Mouse (Mus musculus) kidney, embryonic 14.5 days (tissue): ENCODE results near the gene Cartpt. TPM values are rescaled to one million over a fixed set of nuclear protein-coding genes. Genes with fewer than 3 reads are reported as not detected.
"Not testable (repeated sequence)": the region's sequence is repeated elsewhere in the genome, so short reads cannot be mapped to it uniquely, and the experiment has no call there.

Experiments used
- ATAC-seq: fragments of 200-750 bp; cut with Nextera tagmentation; 2 replicates; pipeline ENCODE4 v1.8.0; 2017; ENCODE audit warnings: moderate number of reproducible peaks, mild to moderate bottlenecking, moderate TSS enrichment, moderate library complexity; ENCODE audit not compliant: low FRiP score, low TSS enrichment
- H3K27ac ChIP-seq: fragments of 300-500 bp; sonication (generic); 2 replicates; pipeline ENCODE4 v1.5.1; 2014; ENCODE audit warnings: low read depth, mild to moderate bottlenecking, low read length, moderate library complexity, mixed read lengths
- H3K27me3 ChIP-seq: fragments of 300-500 bp; sonication (generic); 2 replicates; pipeline ENCODE4 v1.6.1; 2014; ENCODE audit warnings: mild to moderate bottlenecking, low read length; ENCODE audit not compliant: control insufficient read depth, insufficient read depth
- H3K36me3 ChIP-seq: fragments of 300-500 bp; sonication (generic); 2 replicates; pipeline ENCODE4 v1.6.1; 2014; ENCODE audit warnings: low read length, mixed read lengths; ENCODE audit not compliant: control insufficient read depth, insufficient read depth
- H3K4me1 ChIP-seq: fragments of 300-500 bp; sonication (generic); 2 replicates; pipeline ENCODE4 v1.6.1; 2014; ENCODE audit warnings: low read length, mixed read lengths; ENCODE audit not compliant: control insufficient read depth, insufficient read depth
- H3K4me2 ChIP-seq: fragments of 300-500 bp; sonication (generic); replicated peaks from 2 replicates; pipeline ENCODE4 v1.6.1; 2014; ENCODE audit warnings: low read depth, mild to moderate bottlenecking, low read length
- H3K4me3 ChIP-seq: fragments of 300-500 bp; sonication (generic); 2 replicates; pipeline ENCODE4 v1.5.1; 2014; ENCODE audit warnings: mild to moderate bottlenecking, low read length
- H3K9ac ChIP-seq: fragments of 300-500 bp; sonication (generic); 2 replicates; pipeline ENCODE4 v1.6.1; 2014; ENCODE audit warnings: low read depth, mild to moderate bottlenecking, low read length, moderate library complexity
- H3K9me3 ChIP-seq: fragments of 300-500 bp; sonication (generic); 2 replicates; pipeline ENCODE4 v1.6.1; 2016; ENCODE audit warnings: low read length; ENCODE audit not compliant: control insufficient read depth
- WGBS: fragments of 180-500 bp; shearing (Covaris S2); extraction: QIAGEN DNeasy Blood & Tissue Kit; methylation state at CpG from one replicate; pipeline ENCODE4 v1.1.7; 2014; 5-methylcytosine and 5-hydroxymethylcytosine counted together
- polyA plus RNA-seq: library from polyadenylated mRNA; unstranded; fragments of >200 nt; fragmentation: Nextera tagmentation; extraction: Ambion mirVana; gene quantifications from 2 replicates; pipeline ENCODE4 v1.2.1, GENCODE M21; 2014

The Cartpt gene
- polyA plus RNA-seq, 1 experiment from 2014 or later: 0.27 TPM

DNA sequence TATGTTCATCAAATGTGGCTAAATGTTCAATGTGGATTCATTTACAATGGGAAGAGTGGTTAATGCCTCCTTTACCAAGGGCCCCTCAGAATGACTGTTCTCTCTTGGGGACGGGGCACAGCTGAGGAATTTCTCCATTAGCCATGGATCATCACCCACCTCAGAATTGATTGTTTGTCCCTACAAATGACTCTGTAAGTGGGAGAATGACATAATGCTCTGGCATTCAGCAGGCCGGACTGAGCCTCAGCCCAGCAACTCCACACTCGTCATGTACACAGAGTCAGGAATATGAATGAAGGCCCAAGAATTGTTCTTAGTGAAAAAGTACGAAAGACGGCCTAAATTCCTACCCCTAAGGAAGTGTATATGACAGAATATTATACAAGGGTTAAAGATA, 25.4 kb upstream of the Cartpt start:
- Histone ChIP-seq H3K4me1 (no peaks in the 10 kb centered on the region), H3K4me3 (no peak overlapping the region), H3K9me3 (no peaks in the 10 kb centered on the region), H3K27me3 (no peaks in the 10 kb centered on the region), H3K36me3 (no peaks in the 10 kb centered on the region), H3K9ac (no peak overlapping the region), H3K27ac (no peak overlapping the region), H3K4me2 (no peak overlapping the region)
- 64% methylated on average over 5 of the region's 5 CpGs for WGBS
- no peak for ATAC-seq

DNA sequence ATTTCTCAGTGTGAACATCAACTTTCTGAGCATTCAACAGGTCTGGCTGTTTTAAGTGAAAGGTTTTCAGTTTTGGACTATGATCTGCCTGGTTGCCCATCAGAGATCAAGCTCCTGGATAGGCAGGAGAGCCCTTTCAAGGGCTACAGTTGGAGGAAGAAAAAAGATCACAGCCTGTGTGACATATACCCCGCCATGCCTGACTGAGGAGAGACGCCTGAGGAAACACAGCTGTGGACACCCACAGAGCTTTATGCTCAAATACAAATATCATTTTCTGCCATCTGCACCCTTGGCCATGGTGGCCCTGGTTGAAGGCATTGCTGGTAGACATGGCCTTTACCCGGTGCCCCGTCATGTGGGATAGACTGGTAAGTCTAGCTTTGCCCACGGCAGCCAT, 14.7 kb upstream of the Cartpt start:
- no peak overlapping the region for H3K4me2 ChIP-seq
- H3K36me3 ChIP-seq: no peaks in the 10 kb centered on the region
- H3K4me1 ChIP-seq: peaks cover 8% of the 10 kb centered on the region; the same call in 1 of the 2 replicates
- H3K27me3 ChIP-seq: no peaks in the 10 kb centered on the region
- H3K4me3 ChIP-seq: no peak overlapping the region
- H3K9ac ChIP-seq: no peak overlapping the region
- H3K9me3 ChIP-seq: no peaks in the 10 kb centered on the region
- H3K27ac ChIP-seq: no peak overlapping the region
- ATAC-seq: 0 out of 2 replicates have a peak, but pooled peaks have one; percentile 35
- WGBS: 51% methylated on average over 5 of the region's 5 CpGs

DNA sequence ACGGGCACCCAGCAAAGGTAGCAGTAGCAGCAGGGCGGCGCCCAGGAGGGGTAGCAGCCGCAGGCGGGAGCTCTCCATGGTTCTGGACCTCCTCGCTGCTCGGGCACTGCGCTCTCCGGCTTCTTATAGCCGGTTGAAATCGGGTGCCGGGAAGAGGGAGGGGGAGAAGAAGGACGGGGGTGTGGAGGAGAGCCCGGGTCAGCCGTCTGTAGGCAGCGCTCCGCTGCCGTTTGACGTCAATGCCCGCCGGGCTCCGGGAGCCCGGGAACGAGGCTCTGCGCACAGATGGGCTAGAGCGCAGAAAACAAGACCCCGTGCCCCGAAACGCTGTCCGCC, 366 bp downstream of the Cartpt start:
- H3K27ac ChIP-seq: no peak overlapping the region
- H3K9me3 ChIP-seq: no peaks in the 10 kb centered on the region
- peaks cover 33% of the 10 kb centered on the region for H3K27me3 ChIP-seq
- H3K9ac ChIP-seq: no peak overlapping the region
- 0 out of 2 replicates have a peak, but pooled peaks cover 4% of the 10 kb centered on the region for H3K4me1 ChIP-seq
- peak overlapping the region; percentile 31 for H3K4me2 ChIP-seq
- 0 out of 2 replicates have a peak overlapping the region, but pooled peaks have one; percentile 3 for H3K4me3 ChIP-seq
- ATAC-seq: peak; percentile 90
- 1% methylated on average over 30 of the region's 30 CpGs for WGBS
- no peaks in the 10 kb centered on the region for H3K36me3 ChIP-seq

DNA sequence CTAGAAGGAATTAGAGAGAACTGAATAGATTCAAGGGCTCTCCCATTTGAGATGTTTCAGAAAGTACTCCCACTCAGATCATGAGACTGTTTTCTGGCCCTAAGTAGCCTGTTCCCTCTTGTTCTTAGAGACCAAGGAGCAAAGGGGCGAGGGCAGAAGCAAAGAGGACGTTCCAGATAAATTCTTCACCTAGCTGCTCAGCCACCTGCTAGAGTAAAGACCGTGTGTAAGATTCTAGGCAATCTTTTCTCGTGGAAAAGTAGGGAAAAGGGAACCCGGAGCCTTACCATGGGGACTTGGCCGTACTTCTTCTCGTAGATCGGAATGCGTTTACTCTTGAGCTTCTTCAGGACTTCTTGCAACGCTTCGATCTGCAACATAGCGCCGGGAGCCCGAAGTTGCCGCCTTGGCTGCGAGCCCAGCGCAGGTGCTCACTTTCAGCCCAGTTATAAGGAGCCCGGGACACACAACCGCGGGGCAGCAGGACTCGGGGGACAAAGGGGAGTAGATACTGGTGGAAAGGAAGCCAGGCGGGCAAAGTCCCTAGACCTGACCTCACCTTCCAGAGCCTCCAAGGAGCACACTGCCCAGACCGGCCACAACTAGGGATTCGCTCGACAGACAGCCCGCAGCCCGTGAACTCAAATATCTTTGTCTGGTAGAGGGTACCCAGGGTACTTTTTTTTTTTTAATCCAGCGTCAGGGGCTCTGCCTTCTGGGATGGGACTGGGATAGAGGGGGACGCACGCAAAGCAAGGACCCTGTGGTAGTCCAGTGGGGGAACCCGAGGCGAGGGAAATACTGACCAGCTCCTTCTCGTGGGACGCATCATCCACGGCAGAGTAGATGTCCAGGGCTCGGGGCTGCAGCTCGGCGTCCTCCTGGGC, 978 bp downstream of the Cartpt start:
- ATAC-seq: no peak
- 6% methylated on average over 38 of the region's 38 CpGs for WGBS
- H3K36me3 ChIP-seq: no peaks in the 10 kb centered on the region
- H3K4me3 ChIP-seq: peak overlapping the region; percentile 4; the same call in 1 of the 2 replicates
- no peak overlapping the region for H3K27ac ChIP-seq
- no peak overlapping the region for H3K9ac ChIP-seq
- H3K9me3 ChIP-seq: no peaks in the 10 kb centered on the region
- 0 out of 2 replicates have a peak, but pooled peaks cover 4% of the 10 kb centered on the region for H3K4me1 ChIP-seq
- peaks cover 37% of the 10 kb centered on the region for H3K27me3 ChIP-seq
- peak overlapping the region; percentile 31 for H3K4me2 ChIP-seq

DNA sequence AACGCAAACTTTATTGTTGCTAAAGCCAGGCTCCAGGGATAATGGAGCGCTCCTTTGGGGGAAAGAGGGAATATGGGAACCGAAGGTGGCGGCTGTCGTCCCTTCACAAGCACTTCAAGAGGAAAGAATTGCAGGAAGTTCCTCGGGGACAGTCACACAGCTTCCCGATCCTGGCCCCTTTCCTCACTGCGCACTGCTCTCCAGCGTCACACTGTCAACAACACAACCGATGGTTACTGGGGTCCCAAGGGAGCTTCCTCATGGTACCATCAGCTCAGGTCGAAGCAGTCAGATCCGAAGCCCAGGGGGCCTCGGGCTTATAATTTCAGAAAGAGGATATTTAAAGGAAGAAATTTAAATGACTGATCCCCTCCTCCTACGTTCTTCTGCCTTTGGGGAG, 2.1 kb downstream of the Cartpt start:
- 26% methylated on average over 14 of the region's 14 CpGs for WGBS
- ATAC-seq: no peak
- no peaks in the 10 kb centered on the region for H3K36me3 ChIP-seq
- H3K9ac ChIP-seq: no peak overlapping the region
- no peak overlapping the region for H3K4me2 ChIP-seq
- H3K27ac ChIP-seq: no peak overlapping the region
- peaks cover 40% of the 10 kb centered on the region for H3K27me3 ChIP-seq
- no peak overlapping the region for H3K4me3 ChIP-seq
- 0 out of 2 replicates have a peak, but pooled peaks cover 4% of the 10 kb centered on the region for H3K4me1 ChIP-seq
- no peaks in the 10 kb centered on the region for H3K9me3 ChIP-seq

DNA sequence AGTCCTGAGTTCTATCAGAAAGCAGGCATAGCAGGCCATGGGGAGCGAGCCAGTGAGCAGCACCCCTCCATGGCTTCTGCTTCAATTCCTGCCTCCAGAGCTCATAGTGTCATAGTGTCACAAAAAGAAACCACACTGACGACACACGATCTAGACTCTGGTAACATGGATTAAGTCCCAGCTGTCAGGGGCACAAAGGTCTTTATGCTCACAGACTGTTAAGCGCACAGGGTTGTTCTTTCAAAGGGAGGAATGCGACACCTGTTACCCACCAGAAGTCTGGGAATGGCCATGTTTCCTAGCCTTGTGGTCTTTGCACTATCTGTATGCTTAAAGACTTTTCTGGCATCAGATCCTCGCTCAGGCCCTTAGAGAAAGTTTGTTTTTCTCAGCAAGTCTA, 15.3 kb downstream of the Cartpt start:
- no peak for ATAC-seq
- WGBS: 60% methylated on average over 6 of the region's 6 CpGs
- H3K4me2 ChIP-seq: no peak overlapping the region

DNA sequence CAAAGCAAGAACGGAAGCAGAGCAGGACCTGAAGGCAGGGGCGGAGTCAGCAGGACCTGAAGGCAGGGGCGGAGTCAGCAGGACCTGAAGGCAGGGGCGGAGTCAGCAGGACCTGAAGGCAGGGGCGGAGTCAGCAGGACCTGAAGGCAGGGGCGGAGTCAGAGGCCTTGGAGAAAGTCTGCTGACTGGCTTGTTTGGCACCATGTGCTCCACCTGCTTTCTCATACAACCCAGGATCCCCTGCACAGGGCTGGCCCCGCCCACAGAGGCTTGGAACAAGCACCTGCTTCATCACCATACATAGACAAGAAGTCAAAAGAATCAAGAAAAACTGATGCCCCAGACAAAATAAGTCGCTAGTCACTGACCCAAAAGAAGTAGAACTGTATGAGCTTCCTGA, 19.1 kb downstream of the Cartpt start:
- not testable (repeated sequence) for H3K9ac ChIP-seq, H3K27me3 ChIP-seq, H3K36me3 ChIP-seq, H3K27ac ChIP-seq, H3K4me2 ChIP-seq, H3K4me1 ChIP-seq, H3K9me3 ChIP-seq, H3K4me3 ChIP-seq, ATAC-seq
- 68% methylated on average over 8 of the region's 8 CpGs for whole genome bisulfite sequencing

More for the DNA sequence above, 15.3 kb downstream of the Cartpt start:
- Histone ChIP-seq H3K36me3 (no peaks in the 10 kb centered on the region), H3K27me3 (no peaks in the 10 kb centered on the region), H3K4me3 (no peak overlapping the region), H3K9me3 (no peaks in the 10 kb centered on the region), H3K4me1 (no peaks in the 10 kb centered on the region), H3K9ac (no peak overlapping the region), H3K27ac (no peak overlapping the region)

DNA sequence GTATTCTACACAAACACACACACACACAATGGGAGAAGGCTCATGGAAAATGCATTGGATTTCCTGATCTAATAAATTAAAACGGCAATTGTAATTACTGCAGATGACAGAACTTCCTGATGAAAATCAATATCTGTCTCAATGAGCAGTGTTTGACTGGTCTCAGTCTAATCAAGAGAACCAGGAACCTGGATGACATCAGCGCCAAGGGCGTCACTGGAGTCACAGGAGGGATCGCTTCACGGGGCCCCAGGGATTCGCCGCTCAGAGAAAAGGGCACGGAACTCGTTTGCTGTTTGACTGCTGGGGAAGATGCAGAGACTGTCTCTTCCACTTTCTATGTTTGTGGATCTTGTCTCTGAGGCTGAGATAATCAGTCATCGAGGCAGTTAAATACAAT, 21.2 kb downstream of the Cartpt start:
- H3K9me3 ChIP-seq: no peaks in the 10 kb centered on the region
- no peaks in the 10 kb centered on the region for H3K36me3 ChIP-seq
- no peak for ATAC-seq
- no peak overlapping the region for H3K4me3 ChIP-seq
- H3K9ac ChIP-seq: no peak overlapping the region
- H3K27ac ChIP-seq: no peak overlapping the region
- 86% methylated on average over 10 of the region's 10 CpGs for WGBS
- no peak overlapping the region for H3K4me2 ChIP-seq
- no peaks in the 10 kb centered on the region for H3K4me1 ChIP-seq
- no peaks in the 10 kb centered on the region for H3K27me3 ChIP-seq

DNA sequence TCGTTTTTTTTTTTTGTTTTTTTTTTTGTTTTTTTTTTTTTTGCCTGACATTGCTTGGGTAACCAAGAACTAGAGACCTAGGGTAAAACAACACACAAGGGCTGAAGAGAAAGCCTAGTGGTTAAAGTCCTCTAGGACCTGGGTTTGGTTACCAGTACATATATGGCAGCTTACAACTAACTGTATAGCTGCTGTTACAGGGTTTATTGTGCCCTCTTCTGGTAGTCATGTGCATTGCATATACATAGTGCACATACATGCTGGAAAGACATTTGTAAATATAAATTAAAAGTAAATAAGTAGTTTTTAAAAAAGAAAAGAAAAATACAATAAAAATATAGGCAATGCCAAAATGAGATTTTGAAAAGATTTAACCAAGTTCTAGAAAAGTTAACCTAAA, 28.8 kb downstream of the Cartpt start:
- H3K27me3 ChIP-seq: no peaks in the 10 kb centered on the region
- H3K27ac ChIP-seq: no peak overlapping the region
- H3K36me3 ChIP-seq: no peaks in the 10 kb centered on the region
- peaks cover 5% of the 10 kb centered on the region; the same call in 1 of the 2 replicates for H3K9me3 ChIP-seq
- H3K4me3 ChIP-seq: no peak overlapping the region
- no peak overlapping the region for H3K9ac ChIP-seq
- H3K4me2 ChIP-seq: no peak overlapping the region
- H3K4me1 ChIP-seq: no peaks in the 10 kb centered on the region
- WGBS: 77% methylated on average over 1 of the region's 1 CpGs
- no peak for ATAC-seq
